Mouse (Mus musculus): ENCODE results near the gene Mogs.

Gene Mogs

GRCm38 (mm10) chr6:83095968-83096367, 19.3 kb upstream of the Mogs start:
- DNase-seq (ENCODE audit: low spot score in 2 of 2): no peak

DNA sequence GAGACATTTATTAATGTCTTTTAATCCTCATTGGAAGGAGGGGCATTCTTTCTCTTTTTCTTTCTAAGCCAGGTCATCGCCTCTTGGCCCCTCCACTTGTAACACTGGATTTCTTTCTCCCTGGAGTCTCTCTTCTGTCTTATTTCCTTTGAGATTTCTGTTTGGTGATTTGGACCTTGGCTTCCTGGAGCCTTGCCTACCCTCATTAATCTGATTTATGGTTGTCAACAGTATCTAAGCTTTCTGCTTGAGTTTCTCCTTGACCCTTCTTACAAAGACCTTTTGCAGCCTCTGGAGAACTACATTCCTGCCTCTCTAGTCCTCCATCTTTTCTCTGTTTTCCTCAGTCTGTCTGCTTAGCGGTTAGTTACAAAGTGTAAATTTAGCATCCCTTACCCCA, 16.9 kb upstream of the Mogs start:
- DNase-seq (ENCODE audit: low spot score in 2 of 2): no peak

DNA sequence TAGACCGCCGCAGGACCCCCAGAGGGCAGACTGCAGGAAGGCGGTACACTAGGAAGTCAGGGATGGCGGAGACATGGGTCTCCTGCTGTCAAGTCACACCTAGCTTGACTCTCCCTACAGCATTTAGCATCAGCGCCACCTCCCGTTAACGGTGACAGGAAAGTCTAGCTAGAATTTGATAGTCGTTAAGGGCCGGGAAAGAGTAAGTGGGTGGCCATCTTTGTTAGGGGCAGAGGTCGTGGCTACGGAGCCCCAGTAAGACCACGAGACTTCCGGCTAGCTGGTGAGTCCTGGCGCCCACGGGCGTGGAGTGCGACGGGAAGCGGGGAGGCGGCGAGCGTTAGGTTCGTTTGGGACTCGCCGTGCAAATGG, 14.0 kb upstream of the Mogs start, which contains the start of the genes Ccdc142 and Gm42688:
Gene Ccdc142, plus strand, starts transcription at position 286 of the 372 bp plus-strand sequence.
Gene Gm42688, plus strand, starts transcription at position 302 of the 372 bp plus-strand sequence.
- peak; percentile 87 to 92 for DNase-seq (ENCODE audit: low spot score in 2 of 2)

DNA sequence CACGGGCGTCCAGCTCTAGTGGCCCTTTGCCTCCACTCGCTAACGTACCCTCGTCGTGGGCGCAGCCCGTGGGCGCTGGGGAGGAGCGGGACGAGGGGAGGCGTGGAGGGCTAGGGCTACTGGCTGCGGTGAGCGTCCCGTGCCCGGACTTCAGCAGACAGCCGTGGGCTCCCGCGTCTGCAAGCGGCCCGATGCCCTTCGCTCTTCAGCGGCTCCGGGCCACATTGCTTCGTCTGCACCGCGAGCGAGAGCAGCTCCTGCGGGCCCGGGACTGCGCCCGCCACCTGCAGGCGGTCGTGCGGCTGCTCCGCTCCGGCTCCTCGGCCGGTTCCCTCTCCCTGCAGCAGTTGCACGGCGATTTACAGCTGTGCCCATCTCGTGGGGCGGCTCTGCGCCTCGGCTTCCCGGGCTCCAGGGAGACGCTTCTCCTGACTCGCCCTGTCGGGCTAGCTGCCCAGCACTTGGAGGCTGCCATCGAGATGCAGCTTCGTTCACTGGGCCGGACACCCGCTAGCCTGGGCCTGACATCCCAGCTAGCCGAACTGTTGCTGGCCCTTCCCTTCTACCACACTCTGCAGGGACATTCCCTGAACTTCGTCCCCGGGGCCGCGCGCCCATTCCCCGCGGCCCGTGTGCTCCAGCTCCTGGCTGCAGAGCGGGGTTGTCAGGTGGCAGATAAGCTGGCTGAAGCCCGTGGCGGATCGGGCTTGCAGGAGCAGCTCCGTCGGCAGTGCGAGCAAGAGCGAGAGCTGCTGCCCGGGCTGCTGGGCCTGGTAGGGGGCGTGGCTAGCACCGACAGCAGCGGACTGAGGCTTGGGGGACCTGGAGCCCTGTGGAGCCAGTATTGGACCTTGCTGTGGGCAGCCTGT, 13.4 kb upstream of the Mogs start:
- peak in 1 of 2 experiments; percentile 57 for DNase-seq (ENCODE audit: low spot score in 2 of 2)

DNA sequence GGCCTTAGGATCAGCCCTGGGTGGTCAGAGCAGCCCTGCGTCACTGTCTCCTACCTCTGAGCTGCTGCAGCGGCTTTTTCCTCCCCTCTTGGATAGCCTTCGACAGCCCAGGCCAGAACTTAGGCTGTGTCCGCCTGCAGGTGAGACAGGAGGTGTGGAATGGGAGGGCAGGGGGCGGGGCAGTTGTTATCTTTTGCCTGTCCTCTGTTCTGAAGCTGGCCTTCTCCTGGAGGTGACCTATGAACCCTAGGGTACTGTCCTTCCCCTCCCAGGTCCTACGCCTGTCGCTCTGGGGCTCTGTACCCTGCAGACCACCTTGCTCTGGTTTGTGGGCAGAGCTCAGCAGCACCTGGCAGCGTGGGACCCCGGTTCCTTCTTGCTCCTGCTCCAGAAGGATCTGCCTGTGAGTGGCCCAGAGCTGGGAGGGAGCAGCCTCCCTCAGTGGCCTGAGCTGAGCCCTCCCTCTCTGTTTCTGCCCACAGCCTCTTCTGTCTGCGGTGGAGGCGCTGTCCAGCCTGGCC, 12.1 kb upstream of the Mogs start:
- no peak for DNase-seq (ENCODE audit: low spot score in 2 of 2)

DNA sequence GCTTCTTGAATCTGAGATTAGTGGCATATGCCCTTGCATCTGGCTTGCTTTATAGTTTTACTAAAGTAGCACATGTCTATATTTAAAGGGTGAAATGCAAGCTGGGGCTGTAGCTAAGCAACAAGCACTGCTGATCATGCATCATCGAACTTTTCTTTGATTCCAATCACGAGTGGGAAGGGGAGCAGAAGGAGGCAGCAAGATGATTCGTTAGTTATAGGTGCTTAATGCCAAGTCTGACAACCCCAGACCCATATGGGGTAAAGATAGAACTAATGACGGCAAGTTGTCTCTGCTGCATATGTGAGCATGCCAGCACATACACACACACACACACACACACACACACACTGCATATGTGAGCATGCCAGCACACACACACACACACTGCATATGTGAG, 11.1 kb upstream of the Mogs start:
- DNase-seq (ENCODE audit: low spot score in 2 of 2): no peak

GRCm38 (mm10) chr6:83107566-83108400, 7.5 kb upstream of the Mogs start:
- DNase-seq (ENCODE audit: low spot score in 2 of 2): peak in 1 of 2 experiments; percentile 73

DNA sequence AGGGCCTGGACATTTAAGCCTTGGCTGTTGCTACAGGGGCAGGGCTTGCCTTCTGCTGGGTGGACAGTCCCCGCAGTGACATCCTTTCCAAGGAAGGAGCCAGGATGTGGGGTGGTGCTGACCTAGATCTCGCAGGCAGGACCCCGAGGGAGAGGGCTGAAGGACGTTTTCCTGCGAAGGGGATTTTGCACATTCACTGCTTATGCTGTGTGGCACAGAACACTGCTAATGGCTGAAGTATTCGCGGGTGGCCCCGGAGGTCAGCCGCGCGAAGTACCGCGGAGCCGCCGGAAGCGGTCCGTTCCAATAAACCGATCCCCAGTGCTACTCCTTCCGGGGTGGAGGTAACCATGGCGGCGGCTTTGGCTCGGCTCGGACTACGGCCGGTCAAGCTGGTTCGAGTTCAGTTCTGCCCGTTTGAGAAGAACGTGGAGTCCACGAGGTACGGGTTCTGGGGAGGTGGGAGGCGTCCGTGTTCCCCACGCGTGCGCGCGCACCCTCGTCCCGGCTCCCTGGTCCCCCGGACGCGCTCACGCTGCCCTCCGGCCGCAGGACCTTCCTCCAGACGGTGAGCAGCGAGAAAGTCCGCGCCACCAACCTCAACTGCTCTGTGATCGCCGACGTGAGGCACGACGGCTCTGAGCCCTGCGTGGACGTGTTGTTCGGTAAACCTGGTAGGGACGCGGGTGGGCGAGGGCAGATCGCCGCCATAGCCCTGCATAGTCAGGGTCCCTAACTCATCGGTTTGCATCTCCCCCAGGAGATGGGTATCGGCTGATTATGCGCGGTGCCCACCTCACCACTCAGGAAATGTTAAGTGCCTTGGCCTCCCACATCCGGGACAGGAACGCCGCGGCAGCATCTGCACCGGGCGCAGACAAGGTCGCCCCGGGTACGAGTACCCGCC, 6.3 kb upstream of the Mogs start, which contains the start of gene Mrpl53:
Gene Mrpl53, plus strand, starts transcription at position 279 of the 907 bp plus-strand sequence.
- peak; percentile 81 to 83 for DNase-seq (ENCODE audit: low spot score in 2 of 2)

GRCm38 (mm10) chr6:83111510-83112136, 3.7 kb upstream of the Mogs start:
- no peak for DNase-seq (ENCODE audit: low spot score in 2 of 2)

DNA sequence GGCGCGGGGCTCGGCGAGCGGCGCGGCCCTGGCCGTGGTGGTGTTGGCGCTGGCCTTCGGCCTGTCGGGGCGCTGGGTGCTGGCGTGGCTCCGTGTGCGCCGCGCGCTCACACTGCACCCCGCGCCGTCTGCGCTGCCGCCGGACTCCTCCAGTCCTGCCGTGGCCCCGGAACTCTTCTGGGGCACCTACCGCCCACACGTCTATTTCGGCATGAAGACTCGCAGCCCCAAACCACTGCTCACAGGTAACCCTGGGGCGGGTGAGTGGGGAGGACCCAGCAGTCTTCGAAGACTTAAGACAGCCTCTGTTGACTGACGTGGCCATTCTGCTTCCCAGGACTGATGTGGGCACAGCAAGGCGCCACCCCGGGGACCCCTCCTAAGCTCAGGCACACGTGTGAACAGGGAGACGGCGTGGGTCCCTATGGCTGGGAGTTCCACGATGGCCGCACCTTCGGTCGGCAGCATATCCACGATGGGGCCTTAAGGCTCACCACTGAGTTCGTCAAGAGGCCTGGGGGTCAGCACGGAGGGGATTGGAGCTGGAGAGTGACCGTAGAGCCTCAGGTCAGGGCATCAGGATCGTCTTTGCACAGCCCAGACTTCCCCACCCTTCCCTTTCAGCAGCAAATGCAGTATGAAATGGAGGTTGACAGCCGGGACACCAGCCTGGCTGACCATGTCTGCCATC, 531 bp downstream of the Mogs start:
- no peak for DNase-seq (ENCODE audit: low spot score in 2 of 2)

- DNase-seq (ENCODE audit: low spot score in 2 of 2): no peak
These were observed 1.3 kb downstream of the Mogs start for GRCm38 (mm10) chr6:83116373-83117164.

GRCm38 (mm10) chr6:83117165-83117438, 1.8 kb downstream of the Mogs start:
- DNase-seq (ENCODE audit: low spot score in 2 of 2): no peak

- DNase-seq (ENCODE audit: low spot score in 2 of 2): no peak
These were observed 2.3 kb downstream of the Mogs start for GRCm38 (mm10) chr6:83117616-83118015.

DNA sequence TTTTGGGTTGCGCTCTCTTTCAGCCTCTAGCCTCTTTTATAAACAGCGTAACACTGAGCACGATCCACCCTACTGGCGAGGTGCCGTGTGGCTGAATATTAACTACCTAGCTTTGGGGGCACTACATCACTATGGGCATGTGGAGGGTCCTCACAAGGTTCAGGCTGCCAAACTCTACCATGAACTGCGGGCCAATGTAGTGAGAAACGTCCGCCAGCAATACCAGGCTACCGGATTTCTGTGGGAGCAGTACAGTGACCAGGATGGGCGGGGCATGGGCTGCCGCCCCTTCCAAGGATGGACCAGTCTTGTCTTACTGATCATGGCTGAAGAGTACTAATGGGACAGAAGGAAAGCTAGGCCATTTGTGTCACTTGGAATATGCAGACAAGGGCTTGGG, 3.1 kb downstream of the Mogs start:
- no peak for DNase-seq (ENCODE audit: low spot score in 2 of 2)

DNA sequence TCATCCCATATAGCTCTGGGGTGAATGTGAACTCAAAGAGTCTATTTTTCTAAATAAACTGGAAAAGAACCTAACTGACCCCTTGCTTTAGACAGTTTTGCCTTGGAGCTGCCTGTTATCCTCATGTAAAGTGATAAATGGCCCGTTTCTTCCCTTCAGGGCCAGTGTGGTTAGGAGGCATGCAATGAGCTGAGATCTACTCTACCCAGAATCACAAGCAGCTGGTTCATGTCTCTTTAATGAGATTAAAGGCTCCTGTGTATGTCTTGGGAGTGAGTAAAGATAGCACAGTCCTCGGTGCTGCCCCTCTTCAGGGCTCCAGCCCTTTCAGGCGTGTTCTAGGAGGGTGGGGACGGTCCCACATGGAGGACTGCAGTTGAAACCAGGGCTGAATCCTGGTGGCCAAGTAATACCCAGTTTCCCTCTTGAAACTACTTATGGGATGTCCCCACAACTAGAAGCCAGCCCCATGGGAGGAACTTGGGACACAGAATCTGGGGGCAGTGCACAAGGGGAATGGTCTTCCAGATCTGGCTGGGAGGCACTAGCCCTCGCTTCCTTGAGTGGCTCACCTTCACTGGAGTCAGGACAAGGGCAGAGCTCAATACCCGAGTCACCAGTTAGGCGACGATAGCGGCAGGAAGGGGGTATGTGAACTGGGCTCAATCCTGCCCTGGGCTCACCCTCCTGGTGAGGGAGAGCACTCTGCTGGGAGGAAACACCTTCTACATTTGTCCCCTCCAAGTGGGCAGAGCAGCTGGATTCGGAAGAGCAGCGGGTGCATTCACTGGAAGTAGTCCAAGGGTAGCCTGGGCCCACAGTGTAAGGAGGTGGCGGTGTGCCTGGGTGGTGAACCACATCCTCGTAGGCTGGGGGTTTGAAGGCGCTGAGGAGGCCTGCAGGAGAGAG, 3.8 kb downstream of the Mogs start:
- no peak for DNase-seq (ENCODE audit: low spot score in 2 of 2)

DNA sequence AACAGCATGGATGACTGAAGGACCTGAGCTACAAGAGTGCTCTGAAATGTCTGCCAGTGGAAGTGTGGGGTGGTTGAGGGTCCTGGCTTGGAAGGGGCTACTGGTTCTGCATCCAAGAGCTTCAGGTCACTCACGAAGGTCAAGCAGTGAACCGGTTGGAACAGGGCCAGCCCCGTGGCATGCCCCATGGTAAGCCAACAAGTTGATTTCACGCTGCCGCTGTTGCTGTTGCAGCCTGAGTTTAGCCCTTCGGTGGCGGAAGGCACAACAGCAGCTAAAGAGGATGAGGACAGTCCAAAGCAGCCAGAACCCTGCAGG, 4.4 kb downstream of the Mogs start:
- DNase-seq (ENCODE audit: low spot score in 2 of 2): no peak

- peak; percentile 97 for DNase-seq (ENCODE audit: low spot score in 2 of 2)
These were observed 5.9 kb downstream of the Mogs start, which contains the start of gene Wbp1 for GRCm38 (mm10) chr6:83120930-83121862. TSS of gene Wbp1 (minus strand) at chr6:83121559.
